Mouse (Mus musculus) adrenal gland (tissue): ENCODE data around the gene Zfp536.

Source experiments
- intact Hi-C: fragments of 180-260 bp; cut with DNase I; formaldehyde crosslinking; loops from one replicate; pipeline ENCODE4 v1.15.1; 2025
- long read RNA-seq, 2 experiments: library from polyadenylated mRNA; unstranded; transcript quantifications; one replicate each; pipeline ENCODE4 v2.0.0; 2020; ENCODE audit warnings: borderline replicate concordance in 1 of 2; ENCODE audit not compliant: insufficient replicate concordance in 1 of 2

The Zfp536 gene
- long read RNA-seq, experiment 1, partial matches to known transcripts, result 0 of 1 reads
- long read RNA-seq, experiment 1, other reads (novel, unspliced or antisense), result 1 of 1 reads
- long read RNA-seq, experiment 2, result 0 reads

- intact Hi-C loops, result loop anchor here (10.0 kb wide), 1 partner anchor 169 kb away; no protein-coding TSS in a partner anchor
These were observed at the start of gene Zfp536 for GRCm38 (mm10) chr7:37773312-37773702. Gene Zfp536 (minus strand): TSS chr7:37773641.

DNA sequence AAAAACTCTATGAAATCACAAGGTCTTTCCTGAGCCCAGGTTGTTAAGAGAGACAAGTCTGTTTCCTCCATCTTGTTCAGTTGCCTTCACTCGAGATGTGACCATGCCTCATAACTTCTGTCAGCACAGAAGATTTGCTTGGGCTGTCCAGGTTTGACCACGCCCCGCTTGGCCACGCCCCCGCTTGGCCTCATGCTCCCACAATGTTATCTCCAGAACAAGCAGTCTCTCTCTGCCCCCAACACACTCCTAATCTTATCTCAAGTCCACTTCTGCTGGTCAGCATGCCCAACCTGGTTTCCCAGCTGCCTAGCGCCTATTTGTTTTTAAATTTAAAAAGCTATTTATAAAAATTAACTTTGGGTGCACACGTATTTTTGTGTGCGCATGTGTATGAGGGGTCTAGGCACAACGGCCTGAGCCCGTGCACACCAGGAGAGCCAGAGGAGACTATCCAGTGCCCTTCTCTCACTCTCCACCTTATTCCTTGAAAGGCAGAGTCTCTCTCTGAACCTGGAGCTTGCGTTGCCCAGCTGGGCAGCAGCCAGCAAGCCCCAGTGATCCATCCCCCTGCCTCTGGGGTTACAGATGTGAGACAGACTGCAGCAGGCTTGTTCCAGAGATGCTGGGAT, 47.3 kb upstream of the Zfp536 start:
- intact Hi-C loops, result no loop called here

GRCm38 (mm10) chr7:37818631-37819340, 45.3 kb upstream of the Zfp536 start:
- intact Hi-C loops, result loop anchor here (5.0 kb wide), 1 partner anchor 39 kb away; no protein-coding TSS in a partner anchor

DNA sequence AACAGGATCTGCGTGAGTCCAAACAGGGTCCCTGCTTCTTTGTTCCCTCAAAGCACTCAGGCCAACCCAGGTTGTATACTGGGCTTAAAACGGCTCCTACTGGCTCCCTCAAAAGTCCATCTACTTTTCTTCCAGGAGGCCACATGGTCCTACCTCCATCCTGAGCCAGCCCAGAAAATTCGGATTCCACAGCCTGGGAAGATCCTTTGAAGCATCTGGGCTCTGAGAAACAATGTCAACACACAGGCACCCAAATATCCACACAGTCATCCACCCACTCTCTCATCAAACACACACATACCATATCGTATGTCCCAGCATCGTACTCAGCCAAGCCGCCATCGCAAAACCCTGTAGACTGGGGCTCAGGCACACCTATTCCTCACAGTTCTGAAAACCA, 43.5 kb upstream of the Zfp536 start:
- intact Hi-C loops, result loop anchor here (5.0 kb wide), 1 partner anchor 40 kb away; no protein-coding TSS in a partner anchor

- intact Hi-C loops, result loop anchor here (5.0 kb wide), 1 partner anchor 42 kb away; no protein-coding TSS in a partner anchor
These were observed 41.5 kb upstream of the Zfp536 start for GRCm38 (mm10) chr7:37814844-37815406.

DNA sequence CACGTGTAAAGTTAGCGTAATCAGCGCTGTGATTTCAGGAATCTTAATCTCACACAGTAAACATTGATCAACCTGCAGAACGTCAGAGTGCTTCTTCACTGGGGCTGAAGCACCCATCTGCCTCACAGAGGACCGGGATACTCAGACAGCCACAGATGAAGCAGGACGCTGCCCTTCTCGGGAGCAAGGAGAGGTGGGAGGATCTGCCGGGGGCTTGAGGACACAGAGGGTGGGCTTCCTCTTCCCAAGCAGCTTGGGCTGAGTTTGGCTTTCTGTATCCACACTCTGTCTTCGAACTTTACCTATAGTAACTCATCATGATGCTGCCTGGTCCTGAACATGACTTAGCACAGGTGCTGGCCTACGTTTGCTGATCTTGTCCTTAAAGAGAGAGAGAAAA, 40.2 kb upstream of the Zfp536 start:
- intact Hi-C loops, result no loop called here

GRCm38 (mm10) chr7:37809908-37810307, 36.5 kb upstream of the Zfp536 start:
- intact Hi-C loops, result no loop called here

- intact Hi-C loops, result no loop called here
These were observed 35.6 kb upstream of the Zfp536 start for GRCm38 (mm10) chr7:37809001-37809400.

- intact Hi-C loops, result no loop called here
These were observed 27.7 kb upstream of the Zfp536 start for GRCm38 (mm10) chr7:37801160-37801559.

DNA sequence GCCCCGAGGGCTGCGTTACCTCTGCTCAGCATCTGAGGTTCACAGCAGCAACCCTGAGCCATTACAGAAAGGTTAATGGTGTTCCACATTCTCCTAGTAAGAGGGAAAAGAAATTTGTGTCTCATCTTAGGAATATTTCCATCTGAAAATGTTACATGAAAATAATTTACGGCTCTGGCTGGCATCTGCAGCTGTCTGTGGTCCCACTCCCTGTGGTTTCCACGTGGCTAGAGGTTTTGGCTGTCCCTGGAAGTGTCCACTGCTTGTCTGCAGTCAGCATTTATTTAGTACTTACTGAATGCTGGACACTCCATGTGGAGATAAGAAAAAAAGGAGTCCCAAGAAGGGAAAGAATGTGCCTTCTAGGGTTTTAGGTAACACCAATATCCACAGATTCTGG, 15.3 kb upstream of the Zfp536 start:
- intact Hi-C loops, result no loop called here

DNA sequence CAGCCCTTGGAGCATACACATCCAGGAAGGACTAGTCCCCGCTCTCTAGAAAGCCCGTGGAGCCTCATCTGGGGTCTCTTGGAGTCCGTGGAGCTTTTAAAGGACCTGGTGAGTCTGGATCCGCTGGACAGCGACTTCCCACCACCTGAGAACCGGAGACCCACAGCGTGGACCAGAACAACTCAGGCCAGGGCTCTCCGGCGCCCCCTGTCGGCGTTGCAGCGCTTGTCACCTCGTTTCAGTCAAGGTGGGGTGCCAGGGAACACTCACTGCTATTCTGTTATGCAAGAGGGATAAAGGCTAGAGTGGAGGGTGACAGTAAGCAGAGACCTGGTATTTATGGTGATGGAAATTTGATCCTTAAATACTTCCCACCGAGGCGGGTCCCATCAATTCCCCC, 2.1 kb upstream of the Zfp536 start:
- intact Hi-C loops, result loop anchor here (2.0 to 10.0 kb wide), 2 partner anchors 171 to 401 kb away; no protein-coding TSS in a partner anchor

- intact Hi-C loops, result loop anchor here (2.0 to 10.0 kb wide), 2 partner anchors 170 to 400 kb away; no protein-coding TSS in a partner anchor
These were observed 1.1 kb upstream of the Zfp536 start for GRCm38 (mm10) chr7:37774463-37774970.

- intact Hi-C loops, result loop anchor here (2.0 to 10.0 kb wide), 2 partner anchors 169 to 399 kb away; no protein-coding TSS in a partner anchor
These were observed 465 bp upstream of the Zfp536 start for GRCm38 (mm10) chr7:37773906-37774305.

GRCm38 (mm10) chr7:37772376-37773311, 797 bp downstream of the Zfp536 start:
- intact Hi-C loops, result loop anchor here (10.0 kb wide), 1 partner anchor 168 kb away; no protein-coding TSS in a partner anchor

- intact Hi-C loops, result loop anchor here (10.0 kb wide), 1 partner anchor 167 kb away; no protein-coding TSS in a partner anchor
These were observed 1.7 kb downstream of the Zfp536 start for GRCm38 (mm10) chr7:37771491-37772375.

- intact Hi-C loops, result loop anchor here (10.0 kb wide), 1 partner anchor 166 kb away; no protein-coding TSS in a partner anchor
These were observed 2.9 kb downstream of the Zfp536 start for GRCm38 (mm10) chr7:37770400-37771050.

GRCm38 (mm10) chr7:37769526-37770399, 3.7 kb downstream of the Zfp536 start:
- intact Hi-C loops, result loop anchor here (10.0 kb wide), 1 partner anchor 165 kb away; no protein-coding TSS in a partner anchor

GRCm38 (mm10) chr7:37769004-37769403, 4.4 kb downstream of the Zfp536 start:
- intact Hi-C loops, result no loop called here
